Mouse (Mus musculus): ENCODE measurements around the gene Rad51b.
A peak's percentile ranks its signal among the peaks of the same experiment; 100 is the strongest.

Gene Rad51b

GRCm38 (mm10) chr12:79585336-79585735 lies 288.3 kb downstream of the Rad51b start:
- no peak for DNase-seq

GRCm38 (mm10) chr12:79588831-79589230 lies 291.7 kb downstream of the Rad51b start:
- no peak for DNase-seq

GRCm38 (mm10) chr12:79592206-79592605 lies 295.1 kb downstream of the Rad51b start:
- no peak for DNase-seq

GRCm38 (mm10) chr12:79596842-79597241 lies 299.8 kb downstream of the Rad51b start:
- no peak for DNase-seq

- DNase-seq = no peak
These were observed 300.3 kb downstream of the Rad51b start for GRCm38 (mm10) chr12:79597351-79597750.

GRCm38 (mm10) chr12:79597786-79598185 lies 300.7 kb downstream of the Rad51b start:
- DNase-seq = no peak

GRCm38 (mm10) chr12:79598496-79598895 lies 301.4 kb downstream of the Rad51b start:
- DNase-seq = no peak

GRCm38 (mm10) chr12:79598901-79599300 lies 301.8 kb downstream of the Rad51b start:
- no peak for DNase-seq

- no peak for DNase-seq
These were observed 303.2 kb downstream of the Rad51b start for GRCm38 (mm10) chr12:79600149-79600769.

GRCm38 (mm10) chr12:79602641-79603040 lies 305.6 kb downstream of the Rad51b start:
- DNase-seq = no peak

- DNase-seq = no peak
These were observed 307.8 kb downstream of the Rad51b start for GRCm38 (mm10) chr12:79604850-79605249.

- DNase-seq = no peak
These were observed 309.1 kb downstream of the Rad51b start for GRCm38 (mm10) chr12:79606197-79606631.

GRCm38 (mm10) chr12:79609399-79610010 lies 312.4 kb downstream of the Rad51b start:
- DNase-seq = no peak

- no peak for DNase-seq
These were observed 313.5 kb downstream of the Rad51b start for GRCm38 (mm10) chr12:79610511-79611103.

GRCm38 (mm10) chr12:79611665-79612064 lies 314.6 kb downstream of the Rad51b start:
- no peak for DNase-seq

GRCm38 (mm10) chr12:79612334-79613060 lies 315.4 kb downstream of the Rad51b start:
- peak; percentile 82 for DNase-seq

GRCm38 (mm10) chr12:79613061-79613788 lies 316.1 kb downstream of the Rad51b start:
- no peak for DNase-seq

GRCm38 (mm10) chr12:79613846-79614582 lies 316.9 kb downstream of the Rad51b start:
- DNase-seq = no peak

- DNase-seq = no peak
These were observed 317.5 kb downstream of the Rad51b start for GRCm38 (mm10) chr12:79614583-79614953.

GRCm38 (mm10) chr12:79615717-79616316 lies 318.7 kb downstream of the Rad51b start:
- no peak for DNase-seq

GRCm38 (mm10) chr12:79619009-79619408 lies 321.9 kb downstream of the Rad51b start:
- DNase-seq = no peak

- no peak for DNase-seq
These were observed 323.6 kb downstream of the Rad51b start for GRCm38 (mm10) chr12:79620693-79621092.
